ENCODE assay signal across 8 mouse cellular contexts in genomic region chr12:73002903-73003302, GRCm38 (mm10). TPM values are rescaled to one million over a fixed set of nuclear protein-coding genes. Genes with fewer than 3 reads are reported as not detected.
DNase-seq lines count a peak whose midpoint lies in the region; TF ChIP-seq lines count a peak whose summit lies in the region.
"Not testable (repeated sequence)": the region's sequence is repeated elsewhere in the genome, so short reads cannot be mapped to it uniquely, and the experiment has no call there.
"Had no signal": no experiment of that assay in that cellular context is flagged by ENCODE, and none has a peak within 500 bp of the region (broad histone marks: within the 10 kb centered on the region; RNA-seq: fewer than 3 reads in every experiment).

No protein-coding gene starts in this region.

- DNase-seq in ZHBTc4 (ENCODE audit: low read depth, low spot score), result peak; percentile 10
- DNase-seq in kidney, adult 11 months, result peak; percentile 51
- peak; percentile 27 for DNase-seq in kidney, adult 2 months
- DNase-seq in kidney, adult 9 months, result peak; percentile 42
- peak; percentile 25 for DNase-seq in kidney, postnatal 14 days
- DNase-seq in kidney, postnatal 36 days, result peak; percentile 22 to 31

- H3K27me3 ChIP-seq in ES-Bruce4 (ENCODE audit: control insufficient read depth, insufficient read depth, low read length, poor library complexity, severe bottlenecking); kidney, adult 2 months (replicated peaks; ENCODE audit: control insufficient read depth, insufficient read depth, low read length): not testable (repeated sequence)

- H3K4me1 ChIP-seq in ES-Bruce4 (ENCODE audit: control insufficient read depth, insufficient read depth, low read length); kidney, adult 2 months (ENCODE audit: control insufficient read depth, insufficient read depth, low read length): not testable (repeated sequence)

- WGBS in kidney, adult 2 months, result 28% methylated on average over 9 of the region's 9 CpGs

- H3K4me3 ChIP-seq in ES-Bruce4 (ENCODE audit: low read depth, low read length); kidney, adult 2 months (ENCODE audit: insufficient read depth, low read depth, low read length): not testable (repeated sequence)

- H3K9ac ChIP-seq in ES-Bruce4 (ENCODE audit: low read depth, poor library complexity, severe bottlenecking), result not testable (repeated sequence)

- H3K27ac ChIP-seq in ES-Bruce4 (ENCODE audit: insufficient read depth, low read length), result 0 out of 2 replicates have a peak overlapping the region, but pooled peaks have one; percentile 58
- not testable (repeated sequence) for H3K27ac ChIP-seq in kidney, adult 2 months (ENCODE audit: insufficient read depth, low read depth, low read length)

- H3K9me3 ChIP-seq in ES-Bruce4 (replicated peaks; ENCODE audit: control insufficient read depth, insufficient read depth, low read length, poor library complexity, severe bottlenecking), result not testable (repeated sequence)

- not testable (repeated sequence) for TF ChIP-seq POLR2A in ES-Bruce4 (IDR thresholded peaks at IDR 0.05; ENCODE audit: insufficient read depth, low read length); kidney, adult 2 months (IDR thresholded peaks at IDR 0.05; ENCODE audit: low read depth, low read length)

- H3K36me3 ChIP-seq in ES-Bruce4 (ENCODE audit: control insufficient read depth, insufficient read depth, low read length, poor library complexity, severe bottlenecking); kidney, adult 2 months (ENCODE audit: control insufficient read depth, insufficient read depth, low read length): not testable (repeated sequence)

- TF ChIP-seq EP300 in ES-Bruce4 (IDR thresholded peaks at IDR 0.05; ENCODE audit: insufficient read depth, low read depth, low read length), result not testable (repeated sequence)

- TF ChIP-seq CTCF in ES-Bruce4 (IDR thresholded peaks at IDR 0.05; ENCODE audit: low read depth, low read length); kidney, adult 2 months (conservative IDR thresholded peaks at IDR 0.05; ENCODE audit: insufficient read depth, insufficient read length, low read depth, low read length): not testable (repeated sequence)

RNA-seq across cellular contexts. Expression of gene Six1, which starts 50.8 kb away (rescaled TPM):
- 2.9 and 3.5 TPM in 2 replicates for polyA plus RNA-seq in ES-Bruce4 (2011; ENCODE audit: insufficient read depth, insufficient read length, low read depth, missing spikeins)
- polyA plus RNA-seq in kidney, adult 2 months (2012; rRNA removed), result 0.35 and 0.53 TPM in 2 replicates
- polyA plus RNA-seq: erythroblast, embryonic 14.5 days had no signal
